Mouse (Mus musculus) c-Kit-positive CD71-positive TER-119-negative erythroid progenitor cells, embryonic 14.5 days (primary cell): ENCODE measurements around the gene Man1c1.

Source experiments
- DNase-seq: peaks from one replicate; pipeline ENCODE4 v3.0.0-alpha.2; 2013; ENCODE audit warnings: low read depth

The Man1c1 gene

DNA sequence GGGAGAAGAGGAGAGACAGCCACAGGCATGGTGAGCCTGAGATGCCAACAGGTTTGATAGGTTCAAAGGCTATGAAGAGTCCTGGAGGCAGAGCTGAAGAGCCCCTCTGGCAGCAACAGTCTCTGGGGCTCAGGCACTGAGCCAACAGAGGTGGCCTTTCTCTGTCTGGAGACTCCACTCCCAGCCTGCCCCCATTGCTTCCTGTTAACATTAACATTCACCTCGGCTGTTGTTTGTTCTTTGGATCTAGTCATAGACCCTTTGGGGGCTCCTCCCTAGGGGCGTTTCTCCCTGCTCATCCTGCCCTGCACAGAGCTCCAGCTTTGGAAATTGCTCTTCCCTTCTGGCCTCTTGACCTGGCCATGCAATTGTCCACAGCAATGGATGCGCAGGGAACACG is 20.9 kb upstream of the Man1c1 start:
- no peak for DNase-seq

DNA sequence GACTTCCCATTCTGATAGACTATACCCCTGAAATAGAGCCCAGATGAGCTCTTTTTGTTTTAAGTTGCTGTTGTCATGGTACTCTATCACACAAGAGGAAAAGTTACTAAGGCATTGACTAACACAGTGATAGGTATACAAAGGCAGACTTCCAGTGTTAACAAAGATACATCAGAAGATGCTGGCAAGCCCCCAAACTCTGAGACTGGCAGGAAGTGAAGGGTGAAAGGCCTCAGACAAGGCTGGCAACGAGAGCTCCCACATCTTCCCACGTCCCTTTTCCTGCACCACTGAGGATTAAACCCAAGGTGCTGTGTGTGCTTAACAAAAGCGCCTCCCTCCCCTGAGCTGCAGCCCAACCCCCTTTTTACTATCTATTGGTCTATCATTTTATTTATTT is 19.2 kb upstream of the Man1c1 start:
- no peak for DNase-seq

DNA sequence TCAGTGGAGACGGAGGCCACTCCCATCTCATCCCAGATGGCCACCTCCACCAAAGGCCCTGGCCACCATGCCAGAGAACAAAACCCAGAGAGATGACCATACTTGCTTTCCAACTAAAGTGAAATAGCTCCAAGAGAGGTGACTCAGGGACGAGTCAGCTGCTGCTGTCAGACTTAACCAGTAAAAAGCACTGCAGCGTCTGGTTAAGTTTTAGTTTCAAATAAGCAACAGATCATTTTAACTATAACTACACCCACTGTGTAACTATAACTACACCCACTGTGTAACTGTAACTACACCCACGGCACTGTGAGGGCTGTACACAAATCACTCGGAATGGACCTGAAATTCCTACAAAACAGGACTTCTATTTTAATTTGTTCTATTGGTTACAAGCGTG is 17.0 kb upstream of the Man1c1 start:
- no peak for DNase-seq

DNA sequence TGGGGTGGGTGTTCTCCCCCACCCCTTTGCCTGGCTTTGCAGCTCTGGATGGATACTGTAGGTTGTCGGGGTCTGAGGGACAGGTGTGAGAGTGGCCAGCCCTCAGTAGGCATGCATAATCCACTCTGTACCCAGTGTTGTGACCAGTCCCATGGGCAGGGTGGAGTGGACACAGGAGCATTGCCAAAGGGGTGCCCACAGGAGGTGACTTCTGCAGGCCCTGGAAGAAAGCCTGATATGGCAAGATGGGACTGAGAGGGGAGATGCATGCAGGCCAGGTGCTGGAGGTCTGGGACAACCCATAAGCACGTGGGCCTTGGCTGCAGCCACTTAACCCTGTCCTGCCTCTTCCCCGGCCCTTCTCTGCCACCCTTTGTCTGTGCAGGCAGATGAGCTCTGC is 16.3 kb upstream of the Man1c1 start:
- no peak for DNase-seq

DNA sequence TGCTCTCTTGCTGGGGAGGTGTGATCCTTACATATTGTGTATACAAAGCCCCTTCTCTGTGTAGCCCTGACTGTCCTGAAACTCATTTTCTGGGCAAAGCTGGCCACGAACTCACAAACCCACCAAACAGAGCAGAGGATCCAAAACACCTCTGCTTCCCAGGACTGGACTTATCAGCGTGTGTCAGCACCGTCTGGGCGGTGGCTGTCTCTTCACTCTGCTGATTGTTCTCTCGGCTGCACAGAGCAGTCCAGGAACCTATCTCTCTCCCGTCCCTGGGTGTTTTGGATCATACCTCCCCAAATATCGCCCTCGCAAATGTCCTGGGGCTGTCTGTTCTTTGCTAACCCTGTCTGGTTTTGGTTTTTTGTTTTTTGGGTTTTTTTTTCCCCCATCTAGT is 15.4 kb upstream of the Man1c1 start:
- DNase-seq = peak; percentile 70

DNA sequence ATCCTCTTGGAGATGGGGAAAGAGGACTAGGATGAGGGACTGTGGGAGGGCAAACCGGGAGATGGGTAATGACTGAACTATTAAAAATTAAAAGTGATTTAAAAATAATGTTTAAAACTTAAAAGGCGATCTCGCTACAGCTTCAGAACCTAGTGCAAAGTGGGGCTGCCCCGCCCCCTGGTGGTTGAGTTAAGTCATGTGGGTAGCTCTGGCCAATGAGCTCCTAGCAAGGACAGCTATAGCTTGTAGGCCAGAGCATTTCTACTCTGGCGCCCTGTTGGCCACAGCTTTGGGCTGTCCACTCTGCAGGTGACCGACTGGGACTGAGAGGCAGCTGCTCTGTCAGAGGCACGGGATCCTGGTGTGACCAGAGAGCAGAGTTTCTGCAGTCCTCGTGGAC is 9.8 kb upstream of the Man1c1 start:
- DNase-seq = peak; percentile 71

DNA sequence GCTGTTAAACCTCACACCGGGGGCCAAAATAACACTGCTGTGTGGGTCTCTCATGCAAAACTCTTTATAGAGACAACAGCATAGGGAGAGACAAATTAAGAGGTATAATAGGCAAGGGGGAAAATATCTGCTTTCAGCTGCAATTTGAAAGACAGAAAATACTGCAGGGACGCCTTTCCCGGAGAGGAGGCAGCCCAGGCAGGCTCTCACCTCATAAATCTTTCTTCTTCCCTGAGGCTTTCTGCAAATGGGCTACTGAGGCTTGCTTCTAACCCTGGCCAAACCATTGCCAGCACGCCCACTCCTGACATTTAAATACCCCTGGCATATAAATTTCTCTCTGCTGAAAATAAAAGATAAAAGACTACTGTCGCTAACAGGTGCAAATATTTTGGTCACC is 1.2 kb upstream of the Man1c1 start:
- DNase-seq = no peak

DNA sequence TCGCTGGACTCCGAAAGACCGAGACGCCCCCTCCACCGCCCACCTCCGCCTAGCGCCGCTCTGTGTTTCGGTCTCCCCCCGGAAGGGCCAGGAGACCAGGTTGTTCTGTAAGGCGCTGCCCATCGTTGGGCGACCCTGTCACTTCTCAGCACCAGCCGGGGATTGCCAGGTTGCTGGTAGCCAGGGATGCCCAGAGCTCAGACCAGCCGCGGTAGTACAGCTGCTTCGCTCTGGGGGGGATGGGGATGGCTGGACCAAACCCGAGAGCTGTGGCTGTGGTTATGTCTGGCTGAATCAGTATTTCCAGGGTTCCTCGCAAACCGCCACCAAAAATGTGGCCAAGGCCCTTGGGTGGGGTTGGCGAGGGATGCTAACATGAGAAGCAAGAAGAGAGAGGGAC is 500 bp upstream of the Man1c1 start:
- DNase-seq = no peak

DNA sequence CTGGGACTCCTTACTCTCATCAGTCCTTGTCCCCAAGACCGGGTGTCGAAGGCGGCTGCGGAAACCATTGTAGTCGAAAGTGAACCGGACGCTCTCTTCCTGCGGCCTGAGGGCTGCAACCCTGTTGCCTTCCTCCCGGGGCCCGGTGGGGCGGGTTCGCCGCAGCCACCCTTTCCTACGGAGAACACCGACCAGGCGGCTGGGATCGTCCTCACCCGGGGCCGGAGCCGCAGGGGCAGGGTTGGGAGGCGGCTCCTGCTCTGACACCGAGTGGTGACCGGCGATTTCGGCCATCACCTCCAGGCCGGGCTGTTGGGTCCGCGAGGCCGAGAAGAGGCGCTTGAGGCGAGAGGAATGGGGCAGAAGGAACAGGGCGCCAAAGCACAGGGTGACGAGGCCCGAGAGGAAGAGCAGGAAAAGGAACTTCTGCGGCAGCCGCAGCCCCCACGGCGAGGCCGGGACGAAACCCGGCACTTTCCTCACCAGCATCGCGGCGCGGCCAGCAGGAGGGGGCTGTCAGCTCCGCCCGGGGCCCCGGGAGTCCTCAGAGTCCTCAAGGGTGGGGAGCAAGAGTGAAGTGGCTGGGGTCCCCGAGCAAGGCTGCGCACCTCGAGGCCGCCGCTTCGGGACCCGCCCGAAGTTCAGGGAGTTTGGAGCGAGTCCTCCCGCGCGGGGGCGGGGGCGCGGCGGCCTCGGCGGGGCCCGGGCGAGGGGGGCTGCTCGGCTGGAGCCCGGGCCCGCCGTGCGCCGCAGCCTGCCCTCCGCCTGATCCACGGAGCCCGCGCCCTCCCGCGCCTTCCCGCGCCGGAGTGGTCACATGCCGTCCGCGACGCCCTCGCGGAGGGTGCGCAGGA is 882 bp downstream of the Man1c1 start:
- no peak for DNase-seq

DNA sequence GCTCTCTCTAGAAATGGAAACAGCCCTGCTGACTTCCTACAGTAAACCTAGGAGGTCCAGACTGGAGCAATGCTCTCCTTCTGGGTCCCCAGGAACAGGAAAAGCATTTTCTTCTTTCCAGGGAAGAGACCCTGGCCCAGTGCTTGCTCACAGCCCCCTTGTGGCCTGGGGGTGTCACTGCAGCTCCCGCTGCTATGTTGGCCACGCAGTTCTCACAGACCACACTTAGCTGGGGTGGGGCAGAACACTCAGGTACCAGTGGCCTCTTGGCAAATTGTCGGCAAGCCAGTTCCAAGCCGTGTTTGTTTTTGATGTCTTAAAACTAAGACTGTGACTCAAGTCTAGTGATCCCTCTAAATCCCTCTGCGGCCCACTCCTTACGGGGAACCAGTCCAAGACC is 2.2 kb downstream of the Man1c1 start:
- DNase-seq = no peak

DNA sequence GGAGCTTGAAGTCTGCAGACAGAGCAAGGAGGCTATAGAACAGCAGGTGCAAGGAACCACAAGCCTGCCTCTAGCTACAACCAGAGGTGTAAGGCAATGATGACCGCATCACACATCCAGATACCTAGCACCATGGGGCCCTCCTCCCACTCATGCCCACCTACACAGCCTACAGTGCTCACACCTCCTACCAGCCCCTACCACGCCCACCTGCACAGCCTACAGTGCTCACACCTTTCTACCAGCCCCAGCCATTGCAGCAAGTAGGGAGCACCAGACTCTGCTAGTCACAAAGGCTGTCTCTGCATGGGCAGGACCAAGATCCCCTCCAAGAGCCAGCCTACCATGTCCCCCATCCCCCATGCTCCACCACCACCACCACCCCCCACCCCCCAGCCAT is 3.2 kb downstream of the Man1c1 start:
- DNase-seq = no peak

DNA sequence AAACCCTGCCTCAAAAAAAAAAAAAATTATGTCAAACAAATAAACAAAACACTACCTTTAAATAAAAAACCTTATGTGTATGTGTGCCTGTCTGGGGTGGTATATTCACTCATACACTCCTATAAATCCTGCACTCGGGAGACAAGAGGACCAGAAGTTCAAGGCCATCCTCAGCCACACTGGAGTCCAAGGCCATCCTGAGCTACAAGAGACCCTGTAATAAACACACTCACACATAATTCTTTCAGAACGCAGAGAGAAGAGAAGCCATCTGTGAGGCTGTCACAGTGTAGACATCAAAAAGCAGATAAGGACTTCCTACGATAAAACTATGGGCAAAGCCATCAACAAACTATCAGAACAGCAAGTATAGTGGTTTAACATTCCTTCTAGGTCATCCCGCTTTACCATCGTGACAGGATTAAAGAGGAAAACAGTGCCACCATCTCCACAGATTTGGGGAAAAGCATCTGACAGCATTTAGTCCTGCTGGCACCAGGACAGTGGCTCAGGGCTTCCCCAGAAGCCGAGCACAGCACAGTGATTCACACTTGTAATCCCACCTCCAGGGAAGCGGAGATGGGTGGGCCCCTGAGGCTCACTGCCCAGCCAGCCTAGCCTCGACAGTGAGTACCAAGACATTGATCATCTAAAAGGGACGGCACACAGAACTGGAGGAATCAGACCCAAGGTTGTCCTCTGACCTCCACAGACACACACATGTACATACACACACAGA is 10.7 kb downstream of the Man1c1 start:
- no peak for DNase-seq

DNA sequence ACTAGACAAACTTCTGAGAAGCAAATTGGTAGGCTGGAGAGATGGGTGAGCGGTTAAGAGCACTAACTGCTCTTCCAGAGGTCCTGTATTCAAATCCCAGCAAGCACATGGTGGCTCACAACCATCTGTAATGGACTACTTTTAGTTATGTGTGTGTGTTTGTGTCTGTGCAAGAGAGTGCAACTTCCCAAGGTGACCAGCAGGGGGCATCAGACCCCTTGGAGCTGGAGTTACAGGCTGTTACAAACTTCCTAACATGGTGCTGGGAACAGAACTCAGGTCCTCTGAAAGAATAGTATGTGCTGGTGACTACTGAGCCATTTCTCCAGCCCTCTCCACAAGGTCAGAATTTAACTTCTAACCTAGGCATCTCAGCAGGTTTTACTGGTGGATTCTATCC is 11.7 kb downstream of the Man1c1 start:
- DNase-seq = no peak

DNA sequence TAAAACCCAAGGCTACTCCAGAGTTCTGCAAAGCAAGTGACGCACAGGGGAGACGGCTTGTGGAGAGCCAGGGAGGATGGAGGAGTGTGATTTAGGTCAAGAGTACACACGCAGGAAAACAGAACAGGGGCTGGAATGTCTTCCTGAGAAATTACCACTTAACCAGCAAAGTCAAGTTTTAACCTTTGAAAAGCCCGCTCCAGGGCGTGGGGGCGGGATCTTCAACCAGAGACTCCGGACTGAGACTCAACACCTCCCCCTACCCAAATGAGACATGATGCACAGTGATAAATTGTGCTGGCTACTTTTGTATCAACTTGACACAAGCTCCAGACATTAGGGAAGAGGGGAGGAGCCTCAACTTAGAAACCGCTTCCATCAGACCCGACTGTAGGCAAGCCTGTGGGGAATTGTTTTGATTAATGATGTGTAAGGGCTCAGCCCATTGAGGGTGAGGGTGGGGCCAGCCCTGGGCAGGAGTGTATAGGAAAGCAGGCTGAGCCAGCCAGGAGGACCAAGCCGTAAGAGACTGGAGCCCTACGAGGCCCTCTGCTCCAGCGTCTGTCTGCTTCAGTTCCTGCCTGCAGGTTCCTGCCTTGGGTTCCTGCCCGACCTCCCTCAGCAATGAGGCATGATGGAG is 17.9 kb downstream of the Man1c1 start:
- DNase-seq = no peak

DNA sequence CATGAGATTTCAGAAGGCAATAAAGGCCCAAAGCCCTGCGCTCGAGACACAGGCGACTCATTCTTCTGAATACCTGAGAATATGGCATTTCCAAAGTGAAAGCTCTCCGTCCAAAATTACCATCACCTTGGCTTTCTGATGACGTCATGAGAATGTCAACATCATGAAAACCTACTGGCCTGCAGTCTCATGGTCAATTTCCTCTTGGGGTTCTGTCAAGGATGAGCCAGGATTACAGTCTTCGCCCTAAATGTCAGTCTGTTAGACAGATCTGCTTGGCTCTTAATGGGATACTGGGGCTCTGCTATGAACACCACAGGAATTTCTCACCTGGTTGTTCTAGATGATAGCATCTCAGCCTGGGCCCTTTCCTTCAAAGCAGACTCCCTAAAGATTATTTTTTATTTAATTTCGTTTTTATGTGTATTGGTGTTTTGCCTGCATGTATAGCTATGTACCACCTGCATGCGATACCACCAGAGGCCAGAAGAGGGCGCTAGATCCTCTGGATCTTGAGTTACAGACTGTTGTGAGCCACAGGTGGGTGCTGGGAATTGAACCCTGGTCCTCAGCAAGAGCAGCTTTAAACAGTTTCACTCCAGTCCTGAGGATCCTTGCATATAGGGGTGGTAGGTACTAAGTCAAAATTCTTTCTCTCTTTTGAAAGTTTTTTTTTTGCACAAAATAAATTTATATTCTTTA is 19.3 kb downstream of the Man1c1 start:
- DNase-seq = no peak

DNA sequence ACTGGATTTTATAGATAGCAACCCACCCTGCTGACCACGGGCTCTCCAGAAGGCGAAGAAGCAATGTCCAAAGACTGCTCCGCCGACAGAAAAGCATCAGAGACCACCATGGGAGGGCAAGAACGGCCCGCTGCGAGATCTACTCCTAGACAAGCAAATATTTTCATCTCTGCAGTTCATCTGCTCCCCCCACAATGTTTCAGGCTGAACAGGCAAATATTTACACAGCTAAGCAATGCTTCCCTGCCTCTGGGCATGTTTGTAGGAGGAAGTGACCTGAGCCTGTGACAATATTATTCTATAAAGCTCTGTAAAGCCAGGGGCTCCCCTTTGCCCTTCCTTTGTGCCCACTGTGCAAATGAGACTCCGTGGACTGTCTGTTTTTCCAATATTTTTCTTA is 20.2 kb downstream of the Man1c1 start:
- DNase-seq = no peak

DNA sequence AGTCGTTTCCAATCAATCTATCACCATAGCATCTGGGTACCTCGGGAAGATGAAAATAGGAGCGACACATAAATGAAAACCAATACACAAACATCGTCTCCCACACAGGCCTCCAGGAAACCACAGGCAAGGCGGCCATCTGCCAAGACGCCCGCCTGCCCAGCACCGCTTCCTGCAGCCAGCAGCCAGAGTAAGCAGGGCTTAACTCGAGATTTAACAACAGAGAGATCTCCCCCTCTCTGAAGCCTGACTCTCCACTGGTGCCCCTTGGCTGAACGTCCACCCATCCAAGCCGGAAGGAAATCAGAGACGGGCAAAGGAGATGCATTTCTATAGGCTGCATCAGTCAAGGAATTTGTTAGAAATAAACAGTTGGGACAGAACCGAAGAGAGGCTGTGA is 21.1 kb downstream of the Man1c1 start:
- no peak for DNase-seq

DNA sequence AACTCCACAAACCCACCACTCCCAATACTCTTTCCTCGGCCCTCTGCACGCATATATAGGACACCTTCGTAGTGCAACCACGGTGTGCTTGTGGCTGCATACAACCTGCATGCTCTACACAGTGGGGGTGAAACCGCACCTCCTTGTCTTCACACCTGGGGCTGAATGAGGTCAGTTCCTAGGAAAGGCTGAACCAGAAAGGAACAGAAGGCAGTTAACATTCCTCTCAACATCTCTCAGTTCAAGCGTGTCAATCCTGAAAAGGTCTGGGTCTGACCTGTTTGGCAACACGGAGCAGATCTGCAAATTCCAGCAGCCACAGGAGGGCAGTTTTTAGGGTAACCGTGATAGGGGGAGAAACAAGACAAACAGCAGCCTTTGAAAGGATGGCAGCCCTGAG is 21.7 kb downstream of the Man1c1 start:
- DNase-seq = no peak

DNA sequence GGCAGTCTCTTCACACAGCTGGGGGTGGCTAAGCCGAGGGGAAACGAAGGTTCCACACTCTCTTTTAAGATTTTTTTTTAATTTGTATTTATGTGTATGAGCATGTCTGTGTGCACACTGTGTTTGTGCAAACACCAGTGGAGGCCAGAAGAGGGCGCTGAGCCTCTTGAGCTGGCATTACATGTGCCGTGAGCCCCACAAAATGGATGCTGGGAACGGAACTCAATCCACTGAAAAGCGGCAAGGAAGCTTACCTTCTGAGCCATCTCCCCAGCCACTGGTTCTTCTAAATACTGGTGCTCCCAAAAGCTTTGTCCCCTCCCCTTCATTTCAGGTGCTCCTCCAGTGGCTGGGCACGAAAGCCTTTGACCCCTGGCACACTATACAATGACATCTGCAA is 22.3 kb downstream of the Man1c1 start:
- DNase-seq = no peak

DNA sequence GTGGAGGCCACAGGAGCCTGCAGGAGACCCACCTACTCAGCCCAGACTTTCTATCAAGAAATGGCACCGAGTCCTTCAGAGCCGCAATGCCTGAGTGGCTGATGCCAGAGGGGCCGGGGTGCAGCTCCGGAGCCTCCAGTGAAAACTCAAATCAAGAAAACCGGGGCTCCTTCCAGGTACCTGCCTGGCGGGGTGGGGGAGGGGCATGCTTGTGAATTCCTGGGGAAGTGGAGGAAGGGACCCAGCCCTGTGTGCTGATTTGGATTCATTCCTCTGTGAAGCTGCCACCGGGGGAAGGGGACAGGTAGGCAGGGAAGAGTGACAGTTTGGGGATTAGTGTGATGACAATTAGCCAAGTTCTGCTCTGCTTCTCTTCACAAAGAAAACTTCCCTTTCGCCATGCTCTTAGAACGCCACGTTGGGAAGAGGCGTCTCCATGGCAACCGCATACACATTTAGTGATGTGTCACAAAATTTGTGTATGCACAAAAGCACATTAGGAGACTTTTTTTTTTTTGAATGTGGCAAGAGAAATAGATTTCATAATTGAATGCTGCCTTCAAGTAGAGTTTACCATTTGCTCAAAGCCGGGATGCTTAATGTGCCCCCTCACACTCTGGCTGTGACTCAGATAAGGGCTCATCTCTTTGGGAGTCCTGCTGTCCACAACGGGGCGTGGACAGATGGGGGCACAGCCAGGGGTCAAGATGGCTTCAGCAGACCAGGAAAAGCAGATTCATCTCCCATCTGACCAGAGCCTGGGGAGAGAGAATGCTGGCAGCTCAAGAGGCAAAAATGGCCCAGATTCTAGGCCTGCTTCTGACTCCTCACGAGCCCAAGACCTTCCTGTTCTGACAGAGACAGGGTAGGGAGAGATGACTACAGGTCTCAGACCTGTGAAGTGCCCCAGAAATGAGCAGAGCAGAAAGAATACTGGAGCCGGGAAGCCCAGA is 26.3 kb downstream of the Man1c1 start:
- DNase-seq = no peak

DNA sequence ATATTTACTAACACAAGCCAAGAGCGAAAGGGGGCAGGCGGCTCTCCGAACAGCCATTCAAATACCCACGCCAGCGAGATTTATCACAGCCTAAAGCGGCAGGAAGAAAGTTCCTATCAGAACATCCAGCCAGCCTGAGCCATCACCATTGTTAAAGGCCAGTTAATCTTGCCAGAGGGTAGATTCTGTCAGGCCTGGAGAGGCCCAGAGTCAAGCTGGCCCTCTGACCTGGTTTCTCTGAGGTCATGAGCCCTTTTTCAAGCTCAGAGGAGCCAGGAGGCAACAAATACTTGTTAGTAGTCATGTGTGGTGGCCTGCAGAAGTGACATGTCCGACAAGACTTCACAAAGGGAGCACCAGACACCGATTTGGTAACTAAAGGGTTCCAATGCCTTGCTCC is 28.3 kb downstream of the Man1c1 start:
- DNase-seq = no peak
